Mouse (Mus musculus) stomach, embryonic 15.5 days (tissue): ENCODE results near the gene Plbd2. TPM values are rescaled to one million over a fixed set of nuclear protein-coding genes. Genes with fewer than 3 reads are reported as not detected.

Experiments
- ATAC-seq: fragments of 200-750 bp; cut with Nextera tagmentation; 2 replicates; pipeline ENCODE4 v1.8.0; 2017; ENCODE audit warnings: low read depth, moderate number of reproducible peaks, moderate TSS enrichment; ENCODE audit not compliant: insufficient read depth, low FRiP score
- H3K27ac ChIP-seq: fragments of 300-500 bp; sonication (generic); 2 replicates; pipeline ENCODE4 v1.5.1; 2015; ENCODE audit warnings: mild to moderate bottlenecking, inconsistent platforms
- H3K27me3 ChIP-seq: fragments of 300-500 bp; sonication (generic); replicated peaks from 2 replicates; pipeline ENCODE4 v1.6.1; 2015; ENCODE audit warnings: inconsistent platforms
- H3K36me3 ChIP-seq: fragments of 300-500 bp; sonication (generic); 2 replicates; pipeline ENCODE4 v1.6.1; 2015; ENCODE audit warnings: inconsistent platforms
- H3K4me1 ChIP-seq: fragments of 300-500 bp; sonication (generic); 2 replicates; pipeline ENCODE4 v1.6.1; 2015; ENCODE audit warnings: inconsistent platforms
- H3K4me2 ChIP-seq: fragments of 300-500 bp; sonication (generic); 2 replicates; pipeline ENCODE4 v1.6.1; 2015; ENCODE audit warnings: mild to moderate bottlenecking, inconsistent platforms
- H3K4me3 ChIP-seq: fragments of 300-500 bp; sonication (generic); replicated peaks from 2 replicates; pipeline ENCODE4 v1.5.1; 2015; ENCODE audit warnings: inconsistent platforms
- H3K9ac ChIP-seq: fragments of 300-500 bp; sonication (generic); 2 replicates; pipeline ENCODE4 v1.6.1; 2015; ENCODE audit warnings: inconsistent platforms
- H3K9me3 ChIP-seq: fragments of 300-500 bp; sonication (generic); 2 replicates; pipeline ENCODE4 v1.6.1; 2016; ENCODE audit warnings: inconsistent platforms
- WGBS: fragments of 180-500 bp; shearing (Covaris S2); methylation state at CpG from one replicate; pipeline ENCODE4 v1.1.7; 2015; 5-methylcytosine and 5-hydroxymethylcytosine counted together
- polyA plus RNA-seq: library from polyadenylated mRNA; unstranded; fragments of >200 nt; fragmentation: Nextera tagmentation; extraction: Ambion mirVana; gene quantifications from 2 replicates; pipeline ENCODE4 v1.2.1, GENCODE M21; 2015

Plbd2 gene
- polyA plus RNA-seq, 1 experiment from 2014 or later: 51.5 TPM

DNA sequence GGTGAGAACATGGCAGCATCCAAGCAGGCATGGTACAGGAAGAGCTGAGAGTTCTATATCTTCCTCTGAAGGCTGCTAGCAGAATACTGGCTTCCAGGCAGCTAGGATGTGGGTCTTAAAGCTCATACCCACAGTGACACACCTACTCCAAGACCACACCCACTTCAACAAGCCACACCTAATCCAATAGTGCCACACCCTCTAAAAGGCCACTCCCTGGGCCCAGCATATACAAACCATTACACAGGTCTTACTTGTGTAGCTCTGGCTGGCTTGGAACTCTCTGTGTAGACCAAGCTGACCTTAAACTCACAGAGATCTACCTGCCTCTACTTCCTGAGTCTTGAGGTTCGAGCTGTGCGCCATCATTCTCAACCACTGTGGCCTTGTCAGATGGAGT, 21.3 kb upstream of the Plbd2 start:
- H3K4me2 ChIP-seq: no peak overlapping the region
- no peak for ATAC-seq
- no peaks in the 10 kb centered on the region for H3K27me3 ChIP-seq
- H3K4me3 ChIP-seq: no peak overlapping the region
- no peak overlapping the region for H3K9ac ChIP-seq
- no peaks in the 10 kb centered on the region for H3K9me3 ChIP-seq
- peaks cover 8% of the 10 kb centered on the region; the same call in 1 of the 2 replicates for H3K36me3 ChIP-seq
- no peak overlapping the region for H3K27ac ChIP-seq
- H3K4me1 ChIP-seq: no peaks in the 10 kb centered on the region
- 90% methylated on average over 2 of the region's 2 CpGs for WGBS

DNA sequence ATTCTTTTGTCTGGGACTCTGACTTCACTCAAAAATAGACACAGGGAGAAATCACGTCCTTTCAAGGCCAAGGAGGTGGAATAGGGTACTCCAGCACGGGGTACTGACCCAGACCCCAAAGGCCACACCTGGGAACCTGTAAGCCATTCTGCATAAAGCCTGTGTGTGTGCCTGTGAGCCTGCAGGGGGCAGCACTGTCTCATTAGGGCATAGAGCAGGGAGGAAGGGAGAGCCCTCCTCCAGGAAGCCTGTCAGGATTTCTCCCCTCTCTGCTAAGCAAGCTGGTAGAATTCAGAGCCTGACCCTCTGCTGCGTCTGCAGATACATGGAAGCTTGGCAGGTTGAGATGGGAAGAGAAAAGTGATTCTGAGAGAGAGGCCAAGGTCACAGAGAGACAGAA, 19.2 kb upstream of the Plbd2 start:
- ATAC-seq: no peak
- H3K4me3 ChIP-seq: no peak overlapping the region

DNA sequence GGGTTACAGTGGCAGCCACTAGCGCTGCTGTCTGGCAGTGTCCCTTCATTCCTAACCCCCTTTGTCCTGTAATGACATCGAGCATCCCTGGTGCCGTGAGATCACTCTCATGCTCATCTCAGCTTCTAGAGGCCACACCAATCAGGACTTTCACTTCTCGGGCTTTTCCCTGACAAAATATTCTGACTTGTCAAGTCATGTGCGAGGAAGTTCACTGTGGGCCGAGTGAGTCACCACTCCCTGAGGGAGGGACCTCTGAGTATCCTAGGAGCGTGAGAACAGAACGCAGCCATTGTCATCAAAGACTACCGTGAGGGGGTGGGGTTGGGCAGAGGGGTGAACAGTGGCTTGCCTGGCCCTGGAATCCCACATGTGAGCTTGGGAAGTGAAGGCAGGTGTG, 14.1 kb upstream of the Plbd2 start:
- Histone ChIP-seq H3K4me3 (no peak overlapping the region), H3K4me2 (no peak overlapping the region), H3K36me3 (0 out of 2 replicates have a peak, but pooled peaks cover 6% of the 10 kb centered on the region), H3K27me3 (no peaks in the 10 kb centered on the region), H3K9ac (no peak overlapping the region), H3K4me1 (peaks cover 32% of the 10 kb centered on the region), H3K27ac (peak overlapping the region; percentile 61), H3K9me3 (no peaks in the 10 kb centered on the region)
- WGBS: 56% methylated on average over 9 of the region's 9 CpGs
- ATAC-seq: no peak

More for the DNA sequence above, 19.2 kb upstream of the Plbd2 start:
- H3K36me3 ChIP-seq: peaks cover 8% of the 10 kb centered on the region; the same call in 1 of the 2 replicates
- H3K9me3 ChIP-seq: no peaks in the 10 kb centered on the region
- no peak overlapping the region for H3K27ac ChIP-seq
- 76% methylated on average over 3 of the region's 3 CpGs for WGBS
- 0 out of 2 replicates have a peak, but pooled peaks cover under 1% of the 10 kb centered on the region for H3K4me1 ChIP-seq
- H3K27me3 ChIP-seq: no peaks in the 10 kb centered on the region
- no peak overlapping the region for H3K4me2 ChIP-seq
- no peak overlapping the region for H3K9ac ChIP-seq

DNA sequence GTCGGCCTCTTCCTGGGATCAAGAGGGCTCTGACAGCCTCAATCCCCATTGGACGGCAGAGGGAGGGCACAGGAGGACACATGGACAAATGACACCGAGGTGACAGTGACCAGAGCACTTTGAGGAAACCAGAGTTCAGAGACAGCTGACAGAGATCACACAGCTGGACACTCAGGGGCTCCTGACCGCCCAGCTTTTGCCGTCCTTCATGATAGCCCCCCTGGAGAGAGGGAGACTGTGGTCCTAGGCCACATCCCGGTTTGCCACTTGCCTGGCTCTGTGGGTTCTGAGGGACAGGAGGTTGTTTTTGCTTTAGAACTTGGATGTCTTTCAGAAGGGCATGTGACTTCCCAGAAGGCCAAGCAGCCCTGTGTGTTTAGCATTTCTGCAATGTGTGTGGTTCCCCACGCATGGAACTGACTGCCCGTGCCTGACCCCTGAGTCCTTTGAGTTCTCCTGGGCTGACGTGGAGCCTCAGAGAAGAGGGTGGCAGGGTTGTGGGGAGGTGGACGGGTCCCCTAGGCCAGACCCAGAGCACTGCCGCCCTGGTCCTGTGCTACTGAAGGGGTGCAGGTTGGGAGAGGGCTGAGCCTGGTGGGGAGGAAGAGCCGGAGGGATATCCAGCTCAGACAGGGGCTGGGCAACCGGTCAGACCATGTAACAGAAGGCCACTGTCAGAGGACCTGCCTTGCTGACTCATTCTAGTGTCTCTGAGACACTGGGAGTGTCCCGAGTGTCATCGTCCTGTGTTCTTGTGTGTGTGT, 13.0 kb upstream of the Plbd2 start:
- ATAC-seq: no peak
- Histone ChIP-seq H3K27ac (peak overlapping the region; percentile 48; the same call in 1 of the 2 replicates), H3K27me3 (no peaks in the 10 kb centered on the region), H3K4me2 (no peak overlapping the region), H3K36me3 (no peaks in the 10 kb centered on the region), H3K9ac (no peak overlapping the region), H3K4me1 (peaks cover 35% of the 10 kb centered on the region), H3K4me3 (no peak overlapping the region), H3K9me3 (no peaks in the 10 kb centered on the region)
- 48% methylated on average over 15 of the region's 15 CpGs for WGBS

DNA sequence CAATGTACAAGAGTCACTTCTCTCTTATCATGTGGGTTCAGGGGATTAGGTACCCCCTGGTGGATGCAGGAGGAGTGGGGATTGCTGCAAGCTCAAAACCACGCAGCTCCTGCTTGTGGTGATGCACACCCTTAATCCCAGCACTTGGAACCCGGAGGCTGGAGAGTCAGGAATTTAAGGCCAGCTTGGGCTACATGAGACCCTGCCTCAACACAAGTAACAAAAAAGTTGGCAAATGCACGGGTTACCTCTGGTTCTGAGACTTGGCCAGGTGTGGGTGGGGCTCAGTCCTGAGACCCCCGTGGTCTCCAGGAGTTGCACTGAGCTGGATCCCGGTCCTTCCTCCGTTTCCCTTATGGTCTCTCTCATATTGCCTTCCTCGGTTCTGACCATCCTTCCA, 12.0 kb upstream of the Plbd2 start:
- ATAC-seq: no peak
- Histone ChIP-seq H3K27ac (peak overlapping the region; percentile 58; the same call in 1 of the 2 replicates), H3K27me3 (no peaks in the 10 kb centered on the region), H3K4me2 (no peak overlapping the region), H3K9me3 (no peaks in the 10 kb centered on the region), H3K9ac (no peak overlapping the region), H3K36me3 (no peaks in the 10 kb centered on the region), H3K4me1 (peaks cover 39% of the 10 kb centered on the region), H3K4me3 (no peak overlapping the region)
- 74% methylated on average over 7 of the region's 7 CpGs for WGBS

DNA sequence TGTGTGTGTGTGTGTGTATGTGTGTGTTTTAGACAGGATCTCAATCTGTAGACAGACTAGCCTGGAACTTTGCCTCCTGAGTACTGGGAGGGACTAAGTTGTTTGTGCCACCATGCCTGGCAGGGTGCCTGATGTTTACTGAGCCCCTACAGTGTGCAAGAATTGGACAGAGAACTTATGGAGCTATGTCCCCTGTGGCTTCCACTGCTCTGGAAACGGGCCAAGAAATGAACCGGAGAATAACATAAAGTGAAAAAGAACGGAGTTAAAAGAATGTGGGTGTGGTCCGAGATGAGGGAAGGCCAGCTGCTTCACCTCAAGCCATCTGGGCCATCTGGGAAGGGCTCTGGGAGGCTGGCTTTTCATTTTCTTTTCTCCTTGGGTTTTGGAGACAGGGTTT, 11.3 kb upstream of the Plbd2 start:
- H3K36me3 ChIP-seq: no peaks in the 10 kb centered on the region
- no peak for ATAC-seq
- H3K9ac ChIP-seq: no peak overlapping the region
- peaks cover 41% of the 10 kb centered on the region for H3K4me1 ChIP-seq
- no peaks in the 10 kb centered on the region for H3K27me3 ChIP-seq
- H3K4me2 ChIP-seq: no peak overlapping the region
- peak overlapping the region; percentile 58; the same call in 1 of the 2 replicates for H3K27ac ChIP-seq
- WGBS: 13% methylated on average over 4 of the region's 4 CpGs
- no peaks in the 10 kb centered on the region for H3K9me3 ChIP-seq
- H3K4me3 ChIP-seq: no peak overlapping the region

DNA sequence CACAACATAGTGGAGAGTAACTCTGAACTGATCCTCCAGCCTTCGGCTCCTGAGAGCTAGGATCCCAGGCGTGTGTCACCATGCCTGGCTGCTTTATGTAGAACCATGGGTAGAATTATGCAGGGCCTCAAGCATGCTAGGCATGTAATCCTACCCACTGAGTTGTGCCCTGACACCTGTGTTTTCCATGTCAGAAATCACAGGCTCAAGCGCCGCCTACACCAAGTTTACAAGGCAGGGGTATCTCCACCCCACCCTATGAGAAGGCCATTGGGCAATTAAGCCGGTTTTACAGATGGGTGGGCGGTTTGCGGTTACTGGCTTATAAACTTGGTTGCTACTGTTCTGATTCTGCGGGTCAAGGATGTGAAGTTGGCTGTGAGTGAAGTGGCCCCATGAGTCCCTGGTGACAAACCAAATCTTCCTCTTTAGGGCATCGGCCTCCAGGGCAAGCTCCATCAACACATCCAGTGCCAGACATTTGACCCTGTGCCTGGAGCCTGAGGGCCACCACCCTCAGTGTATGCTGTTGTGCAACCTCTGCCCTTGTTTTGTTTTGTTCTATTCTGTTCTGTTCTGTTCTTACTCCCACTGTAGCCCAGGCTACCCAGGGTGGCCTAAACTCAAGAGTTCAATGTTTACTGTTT, 10.7 kb upstream of the Plbd2 start:
- Histone ChIP-seq H3K36me3 (no peaks in the 10 kb centered on the region), H3K4me2 (no peak overlapping the region), H3K4me1 (peaks cover 41% of the 10 kb centered on the region), H3K9me3 (no peaks in the 10 kb centered on the region), H3K27ac (0 out of 2 replicates have a peak overlapping the region, but pooled peaks have one; percentile 6), H3K27me3 (no peaks in the 10 kb centered on the region), H3K9ac (no peak overlapping the region), H3K4me3 (no peak overlapping the region)
- ATAC-seq: no peak
- 82% methylated on average over 9 of the region's 9 CpGs for WGBS

DNA sequence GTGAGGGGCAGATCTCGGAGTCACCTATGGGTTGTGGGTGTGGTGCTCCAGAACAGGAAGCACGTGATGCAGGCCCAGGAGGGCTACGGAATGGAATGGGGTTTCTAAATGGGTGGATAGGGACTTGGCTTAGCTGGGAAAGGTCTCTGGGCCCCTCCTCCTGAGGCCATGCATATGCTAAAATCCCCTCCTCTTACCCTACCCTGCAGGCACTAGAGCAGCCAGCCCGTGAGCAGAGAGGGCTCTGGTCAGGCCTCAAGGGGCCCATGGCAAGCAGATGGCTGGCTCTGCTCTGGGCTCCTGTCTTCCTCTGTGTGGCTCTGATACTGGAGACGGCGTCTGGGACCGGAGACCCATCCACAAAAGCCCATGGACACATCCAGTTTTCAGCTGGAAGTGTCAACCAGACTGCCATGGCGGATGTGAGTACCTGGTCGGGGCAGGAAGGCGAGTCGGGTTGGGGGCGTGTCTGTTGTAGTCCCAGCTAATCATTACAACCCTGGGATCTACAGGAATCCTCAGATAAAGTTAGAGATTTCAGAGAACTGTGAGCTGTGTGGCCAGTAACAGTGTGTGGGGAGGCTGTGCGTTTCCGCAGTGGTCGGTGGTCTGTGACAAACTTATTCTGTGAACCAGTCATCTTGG, 9.6 kb upstream of the Plbd2 start:
- Histone ChIP-seq H3K4me3 (no peak overlapping the region), H3K9ac (no peak overlapping the region), H3K4me1 (peaks cover 41% of the 10 kb centered on the region), H3K4me2 (no peak overlapping the region), H3K9me3 (no peaks in the 10 kb centered on the region), H3K36me3 (no peaks in the 10 kb centered on the region), H3K27ac (no peak overlapping the region), H3K27me3 (no peaks in the 10 kb centered on the region)
- WGBS: 61% methylated on average over 15 of the region's 15 CpGs
- ATAC-seq: no peak

DNA sequence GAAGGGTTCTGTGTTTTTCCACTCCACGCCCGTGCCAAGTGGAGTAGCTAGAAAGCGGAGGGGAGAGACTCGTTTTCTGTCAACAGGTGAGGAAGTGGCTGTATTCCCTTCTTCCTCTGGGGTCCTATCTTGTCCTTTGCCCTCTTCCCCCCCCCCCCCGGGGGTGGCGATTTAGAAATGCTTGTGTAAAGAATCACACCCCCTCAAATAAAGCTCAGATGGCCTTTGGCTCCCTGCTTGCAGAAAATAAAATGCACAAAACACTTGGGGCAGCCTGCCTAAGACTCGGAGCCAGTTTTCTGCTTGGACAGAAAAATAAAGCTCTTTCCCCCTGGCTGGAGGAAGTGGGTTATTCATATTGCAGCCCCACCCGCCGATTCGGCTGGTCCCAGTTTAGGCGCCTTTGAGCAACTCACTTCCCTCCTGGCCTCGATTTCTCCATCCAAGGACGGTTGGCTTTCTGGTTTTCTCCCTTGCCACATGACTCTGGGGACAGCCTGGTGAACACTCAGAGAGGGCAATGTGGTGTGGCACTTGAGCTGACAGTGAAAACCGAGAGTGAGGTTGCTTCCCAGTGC, 8.3 kb upstream of the Plbd2 start:
- peak overlapping the region; percentile 52 for H3K4me3 ChIP-seq
- peak overlapping the region; percentile 8; the same call in 1 of the 2 replicates for H3K9ac ChIP-seq
- H3K4me2 ChIP-seq: peak overlapping the region; percentile 67
- 19% methylated on average over 14 of the region's 14 CpGs for WGBS
- H3K9me3 ChIP-seq: no peaks in the 10 kb centered on the region
- no peaks in the 10 kb centered on the region for H3K36me3 ChIP-seq
- H3K27me3 ChIP-seq: no peaks in the 10 kb centered on the region
- peaks cover 34% of the 10 kb centered on the region for H3K4me1 ChIP-seq
- ATAC-seq: no peak
- H3K27ac ChIP-seq: no peak overlapping the region

DNA sequence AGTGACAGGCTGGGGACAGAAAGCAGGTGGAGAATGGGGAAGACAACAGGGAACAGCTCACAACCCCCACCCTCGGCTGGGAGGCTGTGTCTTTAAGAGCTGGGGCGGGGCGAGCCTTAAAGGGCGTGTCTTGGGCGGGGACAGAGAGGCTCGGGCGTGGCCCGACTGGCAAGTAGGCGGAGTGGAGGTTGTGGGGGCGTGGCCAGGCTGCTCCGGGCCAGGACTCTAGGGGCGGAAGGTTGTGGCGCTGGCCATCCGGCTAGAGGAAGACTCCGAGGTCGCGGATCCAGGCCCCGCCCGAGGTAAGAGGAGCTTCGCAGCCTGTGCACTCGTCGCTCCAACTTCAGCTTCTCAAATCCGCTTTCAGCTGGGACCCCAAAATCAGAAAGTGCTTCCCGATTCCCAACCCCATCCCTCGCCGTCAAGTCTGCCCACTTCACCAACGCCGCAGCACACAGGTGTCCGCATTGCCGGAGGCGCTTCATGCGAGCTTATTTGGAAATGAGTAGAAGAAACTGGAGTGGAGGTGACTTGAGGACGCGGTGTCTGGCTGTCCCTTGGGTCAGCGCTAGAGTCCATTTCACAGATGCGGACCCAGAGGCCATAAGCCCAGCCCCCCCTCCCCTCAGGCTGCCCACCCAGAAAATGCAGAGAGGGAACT, 7.7 kb upstream of the Plbd2 start, which contains the start of gene Slc8b1:
Gene Slc8b1 (plus strand): TSS at position 187 of the 661 bp plus-strand sequence.
- ATAC-seq: peak; percentile 91
- Histone ChIP-seq H3K9me3 (no peaks in the 10 kb centered on the region), H3K27me3 (no peaks in the 10 kb centered on the region), H3K4me2 (peak within 1 kb of the TSS; percentile 67), H3K4me1 (peaks cover 31% of the 10 kb centered on the region), H3K9ac (peak within 1 kb of the TSS; percentile 8; the same call in 1 of the 2 replicates), H3K36me3 (no peaks in the 10 kb centered on the region), H3K27ac (no peak within 1 kb of the TSS), H3K4me3 (peak within 1 kb of the TSS; percentile 52)
- under 1% methylated on average over 36 of the region's 36 CpGs for WGBS

DNA sequence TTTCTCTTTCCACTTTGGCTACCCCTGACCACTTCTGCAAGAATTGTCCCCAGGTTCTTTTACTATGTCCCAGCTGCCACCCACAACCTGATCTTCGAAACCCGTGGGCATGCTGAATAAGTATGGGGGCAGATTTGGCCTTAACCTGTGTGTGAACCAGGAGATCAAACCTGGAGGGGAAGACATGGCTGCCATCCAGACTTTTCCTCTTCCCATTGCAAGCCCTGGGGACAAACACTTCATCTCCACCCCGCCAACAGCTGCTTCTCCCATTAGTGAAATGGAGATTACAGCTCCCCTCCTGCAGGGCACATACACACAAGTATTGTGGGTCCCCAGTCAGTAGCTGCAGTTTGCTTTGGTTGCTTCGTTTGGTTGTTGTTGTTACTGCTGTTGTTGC, 3.9 kb upstream of the Plbd2 start:
- Histone ChIP-seq H3K27me3 (no peaks in the 10 kb centered on the region), H3K9ac (no peak overlapping the region), H3K27ac (no peak overlapping the region), H3K9me3 (no peaks in the 10 kb centered on the region), H3K4me1 (peaks cover 21% of the 10 kb centered on the region), H3K4me3 (no peak overlapping the region), H3K4me2 (no peak overlapping the region), H3K36me3 (no peaks in the 10 kb centered on the region)
- no peak for ATAC-seq
- WGBS: 53% methylated on average over 4 of the region's 4 CpGs
